Mouse (Mus musculus): ENCODE measurements around the gene Ms4a18.

The Ms4a18 gene

GRCm38 (mm10) chr19:10980210-10980609 is 37.6 kb downstream of the Ms4a18 start:
- no peak for DNase-seq

- DNase-seq = peak; percentile 58
Observed at GRCm38 (mm10) chr19:10979184-10980168, 38.4 kb downstream of the Ms4a18 start.

GRCm38 (mm10) chr19:10976318-10976717 is 41.5 kb downstream of the Ms4a18 start:
- no peak for DNase-seq

DNA sequence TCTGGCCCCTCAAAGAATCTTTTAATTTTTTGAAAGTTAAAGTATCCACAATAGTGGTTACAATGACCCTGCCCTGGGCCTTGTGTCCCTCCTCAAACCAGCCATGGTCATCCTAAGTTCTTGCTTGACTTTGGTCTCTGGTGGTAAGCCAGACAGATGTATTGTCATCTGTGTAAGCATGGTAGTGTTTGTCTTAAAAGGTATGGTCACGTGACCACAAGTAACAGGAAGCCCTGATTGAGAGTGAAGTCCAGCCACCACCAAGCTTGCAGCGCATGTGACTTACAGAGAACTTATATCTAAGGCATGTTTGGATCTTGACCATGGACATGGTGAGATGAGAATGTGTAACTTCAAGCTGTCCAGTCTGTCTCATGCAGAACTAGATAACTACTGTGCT is 42.6 kb downstream of the Ms4a18 start:
- DNase-seq = no peak

GRCm38 (mm10) chr19:10974238-10974865 is 43.5 kb downstream of the Ms4a18 start, which contains the start of gene Ms4a10:
Gene Ms4a10 (minus strand): TSS chr19:10974670.
- DNase-seq = no peak

DNA sequence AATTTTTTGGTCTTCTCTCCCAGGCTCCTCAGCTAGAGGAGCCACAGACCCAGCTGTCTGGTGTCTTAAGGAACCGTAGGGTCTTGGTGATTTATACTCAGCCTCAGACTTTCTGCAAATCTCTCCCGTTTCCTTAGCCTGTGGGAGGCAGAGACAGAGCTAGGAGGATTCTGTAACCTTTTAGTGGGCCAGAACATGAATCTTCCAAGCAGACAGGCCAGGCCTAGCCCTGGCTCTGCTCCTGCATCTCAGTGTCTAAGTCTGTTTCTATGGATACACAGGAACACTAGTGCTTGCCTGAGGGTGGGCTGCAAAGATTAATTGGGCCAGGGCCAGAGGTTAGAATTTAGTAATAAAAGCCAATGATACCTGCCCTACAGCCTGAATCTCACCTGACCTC is 44.6 kb downstream of the Ms4a18 start:
- DNase-seq = no peak

- no peak for DNase-seq
Observed at GRCm38 (mm10) chr19:10972660-10973059, 45.2 kb downstream of the Ms4a18 start.

- DNase-seq = no peak
Observed at GRCm38 (mm10) chr19:10970457-10970856, 47.4 kb downstream of the Ms4a18 start.

DNA sequence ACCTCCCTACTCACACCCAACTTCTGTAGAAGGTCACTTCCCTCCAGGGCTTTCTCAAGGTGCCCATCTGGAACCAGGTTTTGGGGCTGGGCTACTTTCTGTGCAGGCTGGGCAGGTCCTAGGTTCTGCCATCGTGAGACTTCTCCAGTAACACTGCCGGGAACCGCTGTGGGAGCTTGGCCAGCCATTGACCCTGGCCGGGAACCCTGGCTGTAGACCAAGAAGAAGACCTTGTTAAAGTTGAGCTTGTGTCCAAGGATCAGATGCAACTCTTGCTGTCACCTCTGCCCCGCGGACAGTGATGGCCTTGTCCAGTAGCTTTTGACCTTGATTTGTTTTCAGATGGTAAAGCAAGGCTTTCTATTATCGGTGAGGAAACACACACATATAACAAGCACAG is 49.3 kb downstream of the Ms4a18 start:
- no peak for DNase-seq

GRCm38 (mm10) chr19:10965721-10966120 is 52.1 kb downstream of the Ms4a18 start:
- no peak for DNase-seq

DNA sequence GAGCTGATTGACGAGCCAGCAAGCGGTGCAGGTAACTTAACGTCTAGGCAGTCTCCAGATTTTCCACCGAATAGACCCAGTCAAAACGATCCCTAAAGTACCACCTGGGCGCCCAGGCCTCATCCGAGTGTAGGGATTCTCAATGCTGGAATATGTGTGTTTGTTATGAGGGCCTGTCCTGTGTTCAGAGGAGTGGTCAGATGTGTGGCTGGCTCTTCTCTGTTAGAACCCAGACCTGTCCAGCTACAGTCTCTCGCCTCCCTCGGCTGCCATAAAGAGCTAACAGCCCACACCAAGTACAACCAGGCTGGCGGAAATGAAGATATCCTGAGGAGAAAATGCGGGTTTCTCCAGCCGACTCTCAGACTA is 57.9 kb downstream of the Ms4a18 start:
- DNase-seq = no peak

GRCm38 (mm10) chr19:10959085-10959977 is 58.5 kb downstream of the Ms4a18 start:
- peak; percentile 48 for DNase-seq

DNA sequence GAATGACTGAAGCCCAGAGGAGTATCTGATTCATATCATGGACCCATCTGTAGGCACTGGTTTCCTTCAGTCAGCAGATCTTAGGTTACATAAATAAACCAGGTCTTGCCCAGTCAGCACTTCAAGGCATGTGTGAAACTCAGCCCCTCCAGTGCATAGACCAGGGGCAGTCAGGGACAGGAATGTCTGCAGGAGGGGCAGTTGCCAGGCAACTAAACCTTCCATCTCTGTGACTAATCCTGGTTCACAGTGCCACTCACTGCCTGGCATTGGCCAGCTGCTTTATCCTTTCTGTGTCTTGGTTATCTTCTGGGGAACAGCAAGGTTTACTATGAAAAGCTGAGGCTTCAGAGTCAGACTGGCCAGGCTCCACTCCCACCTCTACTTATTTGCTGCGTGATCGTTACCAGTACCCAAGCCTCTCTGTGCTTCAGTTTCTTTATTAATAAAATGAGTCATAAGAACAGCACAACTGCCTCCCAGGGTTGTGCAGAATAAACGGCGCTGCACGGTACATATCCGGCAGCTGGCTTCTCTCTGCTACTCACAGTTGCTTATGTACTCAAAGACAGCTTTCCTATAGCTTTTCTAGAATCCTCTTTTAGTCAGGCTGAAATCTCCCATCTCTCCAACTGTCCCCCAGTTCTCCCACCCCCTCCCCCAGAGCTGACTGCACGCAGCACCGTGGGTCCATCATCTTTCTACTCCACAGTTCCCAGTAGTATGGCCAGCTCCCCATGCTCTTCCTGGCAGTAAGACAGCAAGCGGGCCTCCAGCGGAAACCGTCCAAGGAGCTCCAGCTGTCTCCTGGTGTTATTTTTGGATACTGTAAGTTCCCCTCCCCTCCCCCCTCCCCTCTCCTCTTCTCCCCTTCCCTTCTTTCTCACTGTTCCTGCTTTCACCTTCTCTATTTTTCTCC is 65.6 kb downstream of the Ms4a18 start:
- DNase-seq = no peak

DNA sequence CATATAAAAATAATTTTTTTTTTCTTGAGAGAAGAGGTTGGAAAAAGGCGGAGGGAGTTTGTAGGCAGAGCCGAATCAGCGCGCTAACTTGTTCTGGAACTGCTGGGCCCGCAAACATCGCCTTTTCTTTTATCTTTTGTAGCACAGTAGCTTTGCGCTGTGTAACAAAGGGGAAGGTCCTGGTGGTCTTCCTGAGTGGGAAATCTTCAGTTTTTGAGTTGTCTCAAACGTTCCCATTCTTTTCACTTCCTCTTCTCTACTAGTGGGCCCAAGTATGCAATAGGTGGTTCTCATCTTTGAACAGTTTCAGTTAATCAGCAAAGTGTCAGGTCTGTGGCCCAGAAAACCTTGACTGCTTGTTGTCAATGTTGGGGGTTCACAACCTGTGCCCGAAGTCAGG is 68.3 kb downstream of the Ms4a18 start:
- no peak for DNase-seq

DNA sequence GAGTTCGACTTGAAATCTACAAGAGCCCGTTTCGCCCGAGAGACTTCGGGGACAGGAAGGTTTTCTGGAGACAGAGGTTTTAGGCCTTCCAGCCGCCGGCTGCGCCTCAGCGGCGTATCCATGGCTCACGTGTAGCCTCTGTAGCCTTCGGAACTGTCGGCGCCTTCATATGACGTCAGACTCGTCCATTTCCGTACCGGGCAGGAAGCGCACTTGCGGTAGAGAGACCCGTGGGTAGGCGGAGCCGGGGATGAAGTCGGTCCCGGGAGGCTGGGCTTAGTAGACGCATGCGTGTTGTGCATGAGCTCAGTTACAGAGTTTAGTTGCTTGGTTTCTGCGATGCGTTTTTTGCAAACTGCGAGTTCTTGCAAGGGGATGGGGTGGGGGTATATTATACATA is 68.7 kb downstream of the Ms4a18 start, which contains the start of gene Ccdc86:
TSS of gene Ccdc86 (minus strand) at position 155 of the 400 bp plus-strand sequence.
- DNase-seq = peak; percentile 92

GRCm38 (mm10) chr19:10948416-10948815 is 69.4 kb downstream of the Ms4a18 start:
- peak; percentile 31 for DNase-seq

DNA sequence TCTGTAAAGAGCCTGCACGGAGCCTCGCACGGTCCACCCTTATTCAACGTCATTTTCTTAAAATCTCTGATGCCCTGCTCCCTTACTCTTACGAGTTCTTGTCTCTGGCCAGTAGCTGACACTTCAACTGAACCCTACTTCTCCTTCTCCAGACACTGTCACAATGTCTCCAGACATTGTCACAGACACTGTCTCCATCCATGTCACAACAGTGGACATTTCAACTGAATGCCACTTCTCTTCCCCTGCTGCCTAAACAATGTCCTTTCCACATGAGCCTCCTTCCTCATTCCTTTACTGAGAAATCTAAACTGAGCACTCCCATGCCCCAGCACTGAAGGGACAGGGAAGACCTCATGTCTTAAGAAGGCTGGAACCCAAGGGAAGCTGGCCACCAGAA is 70.6 kb downstream of the Ms4a18 start:
- no peak for DNase-seq

Data from cerebellum, adult 11 months (tissue).